Mouse (Mus musculus) urinary bladder, postnatal 4 days (tissue): ENCODE data around the gene Gm1123.
A peak's percentile ranks its signal among the peaks of the same experiment; 100 is the strongest.

Experiments used
- DNase-seq, 2 experiments: peaks; one replicate each; pipeline ENCODE4 v3.0.0; 2021 to 2022; ENCODE audit warnings: low spot score in 2 of 2

Gm1123 gene

DNA sequence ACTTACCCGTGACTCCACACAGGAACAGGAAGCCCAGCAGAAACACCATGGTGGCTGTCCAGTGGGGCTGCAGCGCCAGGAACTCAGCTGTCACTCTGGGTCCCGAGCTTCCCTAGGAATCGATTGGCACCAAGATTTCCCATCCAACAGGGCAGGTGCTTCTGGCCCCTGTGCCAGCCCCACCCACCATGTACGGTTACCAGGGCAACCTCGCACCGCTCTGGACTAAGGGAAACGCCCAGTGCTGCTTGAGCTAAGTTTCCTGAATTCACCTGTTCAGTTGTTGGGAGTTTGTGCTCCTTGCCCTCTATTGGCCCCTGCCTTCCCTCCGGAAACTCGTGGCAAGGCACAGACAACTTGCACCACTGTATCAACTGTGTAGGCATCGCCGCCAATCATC is at the start of gene Gm1123:
Gene Gm1123 (minus strand): TSS at position 141 of the 400 bp plus-strand sequence.
- no peak for DNase-seq

DNA sequence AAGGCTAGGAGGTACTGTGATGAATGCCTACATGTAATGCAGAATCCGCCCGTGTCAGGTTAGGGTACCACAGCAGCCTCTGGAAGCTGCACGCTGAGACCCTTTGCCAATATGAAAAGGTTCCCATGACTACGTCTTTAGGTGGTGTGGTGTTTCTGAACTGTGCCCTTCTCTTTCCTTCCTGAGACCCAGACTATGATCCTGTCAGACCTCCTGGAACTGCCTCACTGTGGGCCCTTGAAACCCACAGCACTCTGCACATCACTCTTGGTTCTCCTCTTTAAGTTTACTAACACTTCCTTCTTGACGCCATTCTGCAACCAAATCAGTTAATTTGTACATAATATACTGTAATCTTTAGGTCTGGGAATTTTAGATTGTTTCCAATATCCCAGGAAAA is 46.2 kb upstream of the Gm1123 start:
- DNase-seq: no peak

DNA sequence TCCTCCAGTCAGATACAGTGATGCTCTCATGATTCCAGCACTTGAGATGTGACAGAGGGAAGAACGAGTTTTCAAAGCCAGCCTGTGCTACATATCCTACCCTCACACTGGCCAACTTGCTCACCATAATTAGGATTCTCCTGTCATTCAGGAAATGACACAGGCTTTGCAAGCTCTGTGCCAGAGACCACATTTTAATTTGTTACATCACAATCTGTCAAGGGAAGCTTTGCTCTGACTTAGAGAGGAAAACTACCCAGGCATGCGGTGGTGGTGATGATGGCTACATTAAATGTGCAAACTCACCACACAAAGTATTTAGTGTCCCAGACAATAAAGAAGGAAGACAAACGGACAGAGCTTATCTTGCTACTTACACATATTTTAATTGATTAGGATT is 45.8 kb upstream of the Gm1123 start:
- DNase-seq: no peak

DNA sequence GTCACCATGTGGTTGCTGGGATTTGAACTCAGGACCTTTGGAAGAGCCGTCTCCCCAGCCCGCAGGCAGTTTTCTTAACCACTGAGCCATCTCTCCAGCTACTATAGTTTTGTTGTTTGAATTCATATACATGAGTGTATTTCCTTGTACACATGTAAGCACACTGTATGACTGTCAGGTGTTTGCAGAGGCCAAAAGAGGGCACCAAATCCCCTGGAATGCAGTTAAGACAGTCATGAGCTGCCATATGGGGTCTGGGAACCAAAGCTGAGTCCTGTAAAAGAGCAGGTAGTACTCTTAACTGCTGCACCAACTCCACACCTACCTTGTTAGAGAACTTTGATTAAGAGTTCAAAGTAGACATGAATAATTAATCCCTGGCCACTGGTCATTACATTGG is 45.1 kb upstream of the Gm1123 start:
- DNase-seq: no peak

DNA sequence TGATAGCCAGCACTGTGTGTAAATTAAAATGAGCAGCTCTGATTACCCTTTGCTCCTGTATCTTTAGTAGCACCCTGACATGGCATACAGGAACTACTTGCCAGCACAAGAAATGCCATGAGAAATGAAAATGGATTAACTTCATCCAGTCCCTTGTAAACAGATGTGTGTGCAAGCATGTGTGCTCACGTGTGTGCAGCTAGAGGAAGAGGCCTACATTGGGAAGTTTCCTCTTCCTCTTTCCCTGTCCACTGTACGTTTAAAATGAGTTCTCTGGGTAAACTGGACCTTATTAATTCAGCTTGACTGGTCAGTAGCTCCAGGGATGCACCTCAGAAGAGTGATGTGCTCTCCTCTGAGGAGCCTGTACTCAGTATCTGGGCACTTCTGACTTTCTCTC is 38.9 kb upstream of the Gm1123 start:
- DNase-seq: no peak

DNA sequence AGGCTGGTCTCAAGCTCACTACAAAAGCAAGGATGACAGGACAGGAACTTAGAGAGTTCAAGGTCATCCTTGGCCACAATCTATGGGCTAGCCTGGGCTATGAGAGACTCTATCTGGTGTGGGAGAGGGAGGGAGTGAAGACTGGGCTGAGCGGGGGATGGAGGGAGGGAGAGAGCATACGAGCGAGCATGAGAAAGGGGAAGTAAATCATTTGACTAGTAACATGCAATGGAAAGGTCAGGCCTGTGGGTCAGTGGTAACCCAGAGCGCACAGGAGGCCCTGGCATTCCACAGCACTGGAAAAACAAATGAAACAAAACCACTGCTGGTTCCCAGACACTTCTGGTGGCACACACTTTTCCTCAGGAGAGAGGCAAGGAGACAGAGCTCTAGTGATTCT is 37.0 kb upstream of the Gm1123 start:
- no peak for DNase-seq

DNA sequence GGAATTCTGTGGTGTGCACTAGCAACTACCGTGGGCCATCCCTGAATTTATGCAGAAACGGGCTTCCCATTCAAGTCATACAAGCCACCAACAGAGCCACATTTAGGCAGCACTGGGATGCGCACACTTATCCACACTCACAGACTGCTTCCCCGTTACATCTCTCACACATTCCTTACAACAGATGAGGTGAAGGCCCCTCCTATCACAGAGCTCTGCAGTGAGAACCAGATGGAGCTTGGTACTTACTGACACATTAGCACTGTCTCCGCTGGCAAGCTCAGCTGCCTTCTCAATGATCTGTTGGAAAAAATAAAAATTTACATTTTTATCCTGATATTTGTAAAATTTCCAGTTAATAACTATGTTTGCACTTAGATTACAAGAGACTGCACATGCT is 29.8 kb upstream of the Gm1123 start:
- DNase-seq: no peak

DNA sequence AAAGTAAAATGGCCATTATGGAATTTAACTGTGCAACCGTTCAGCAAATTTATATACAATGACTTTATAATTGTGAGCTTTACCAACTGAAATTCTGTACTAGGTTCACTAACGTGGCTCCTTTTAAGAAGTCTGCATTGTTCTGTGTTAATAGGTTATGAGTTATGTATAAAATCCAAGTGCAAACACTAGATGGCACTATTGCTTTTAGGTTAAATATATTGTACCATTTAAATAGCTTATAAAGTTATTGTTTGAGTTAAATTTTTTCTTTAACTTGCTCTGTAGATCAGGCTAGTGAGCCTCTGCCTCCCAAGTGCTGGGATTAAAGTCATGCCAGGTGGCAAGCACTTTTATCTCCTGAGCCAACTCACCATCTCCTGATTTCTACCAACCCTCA is 28.7 kb upstream of the Gm1123 start:
- no peak for DNase-seq

DNA sequence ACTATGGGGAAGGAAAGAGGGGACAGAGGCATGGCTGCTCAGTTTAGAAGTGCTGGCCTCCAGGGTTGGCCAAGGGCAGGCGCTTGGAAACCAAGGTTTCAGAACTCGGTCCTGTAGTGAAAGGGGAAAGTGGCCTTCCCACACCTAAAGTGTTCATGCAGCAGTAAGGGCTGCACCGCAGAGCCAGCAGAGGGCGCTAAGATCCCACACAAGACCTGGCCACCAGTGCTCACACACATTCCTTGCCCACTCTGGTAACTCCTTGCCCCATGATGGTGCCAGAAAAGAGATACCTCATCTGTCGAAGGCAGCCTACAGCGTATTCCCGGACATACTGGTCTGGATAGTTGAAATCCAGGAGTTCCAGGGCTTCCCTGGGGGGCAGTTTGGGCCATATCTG is 27.0 kb upstream of the Gm1123 start:
- peak; percentile 47 to 80 for DNase-seq

DNA sequence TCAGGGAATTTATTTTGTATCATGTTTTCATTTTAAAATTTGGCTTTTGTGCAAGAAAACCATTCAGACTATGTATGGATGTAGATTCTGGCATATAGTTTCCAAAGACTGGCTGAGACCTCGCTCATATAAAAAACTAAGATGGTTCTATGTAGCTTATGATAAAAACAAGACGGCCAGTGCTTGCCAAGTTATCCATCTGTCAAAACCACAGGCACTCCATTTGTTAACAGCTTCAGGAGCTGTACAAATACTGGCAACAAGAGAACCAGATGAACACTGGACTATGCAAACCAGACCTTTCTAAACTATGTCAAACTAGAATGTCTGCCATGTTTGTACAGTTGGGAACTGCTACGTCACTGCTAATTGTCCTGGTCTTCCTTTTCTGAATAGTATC is 22.2 kb upstream of the Gm1123 start:
- no peak for DNase-seq

DNA sequence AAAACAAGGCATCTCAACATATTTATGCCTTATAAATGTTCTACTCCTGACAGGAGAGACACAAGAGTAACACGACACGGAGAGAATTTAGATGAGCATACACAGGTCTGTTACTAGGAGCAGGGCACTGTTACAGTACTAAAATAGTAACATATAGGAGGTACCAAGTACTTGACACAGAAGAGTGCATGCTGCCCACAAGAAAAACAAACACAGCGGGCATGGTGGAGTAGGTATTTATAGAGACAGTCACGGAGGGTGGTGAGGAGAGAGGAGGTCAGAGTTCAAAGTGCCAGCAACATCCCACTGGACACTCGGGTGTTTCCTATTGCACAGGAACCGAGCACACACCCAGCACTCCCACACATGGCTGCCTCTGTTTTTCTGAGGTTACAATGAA is 14.2 kb upstream of the Gm1123 start:
- DNase-seq: no peak

DNA sequence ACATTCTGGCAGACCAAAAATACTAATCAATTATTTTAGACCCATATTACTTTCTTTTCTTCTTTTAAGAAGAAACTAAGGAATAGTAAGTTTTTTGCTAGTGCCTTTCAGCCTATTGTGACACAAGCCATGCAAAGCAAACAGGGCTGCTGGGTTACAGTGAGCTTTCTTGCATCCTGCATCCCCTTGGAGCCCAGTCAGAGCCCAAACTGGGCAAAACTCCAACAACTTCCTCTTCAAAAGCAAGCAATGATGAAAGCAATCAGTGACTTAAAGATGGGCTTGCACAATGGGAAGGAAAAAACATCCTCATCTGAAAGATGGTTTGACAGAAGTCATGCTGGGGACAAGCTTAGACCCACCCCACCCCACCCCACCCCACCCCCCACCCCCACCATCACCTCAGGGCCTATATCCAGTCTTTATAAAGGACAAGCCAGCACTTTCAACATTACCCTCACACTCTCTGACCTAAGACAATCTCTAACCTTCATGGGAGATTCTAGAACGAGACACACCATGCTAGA is 13.3 kb upstream of the Gm1123 start:
- DNase-seq: peak in 1 of 2 experiments; percentile 44

DNA sequence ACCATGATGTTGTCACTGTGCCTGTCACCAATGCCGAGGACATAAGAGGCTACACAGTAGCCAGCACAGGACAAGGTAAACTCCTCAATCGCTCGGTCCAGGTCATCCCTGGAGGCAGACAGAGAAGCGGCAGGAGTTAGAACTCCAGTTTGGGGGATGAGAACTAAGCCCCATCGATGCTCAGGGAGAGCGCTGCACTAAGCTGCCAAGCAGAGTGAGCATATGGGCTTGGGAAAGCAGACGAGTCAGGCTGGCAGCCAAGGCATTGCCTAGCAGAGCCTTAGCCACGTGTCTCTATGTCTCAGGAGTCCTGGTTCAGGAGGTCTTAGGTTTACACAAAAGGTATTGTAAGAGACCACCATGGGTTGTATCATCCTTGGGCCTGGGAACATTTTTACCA is 9.2 kb upstream of the Gm1123 start:
- no peak for DNase-seq

DNA sequence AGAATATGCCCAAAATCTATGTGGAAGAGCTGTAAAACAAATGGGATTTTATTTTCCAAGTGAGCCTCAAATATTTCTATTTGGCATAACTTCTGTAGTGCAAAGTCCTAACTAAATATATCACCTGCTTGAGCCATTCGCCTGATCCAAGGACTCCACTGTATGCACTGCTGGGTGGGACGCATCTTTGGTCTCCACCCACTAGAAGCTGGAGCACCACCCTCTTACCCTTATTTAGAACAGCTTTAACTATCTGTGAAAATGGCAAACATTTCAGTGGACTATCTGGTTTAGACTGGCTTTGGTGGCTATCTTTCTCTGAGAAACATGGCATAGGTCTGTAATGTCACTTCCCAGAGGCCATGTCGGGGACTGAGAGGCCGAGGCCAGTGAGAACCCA is 7.1 kb upstream of the Gm1123 start:
- DNase-seq: no peak

DNA sequence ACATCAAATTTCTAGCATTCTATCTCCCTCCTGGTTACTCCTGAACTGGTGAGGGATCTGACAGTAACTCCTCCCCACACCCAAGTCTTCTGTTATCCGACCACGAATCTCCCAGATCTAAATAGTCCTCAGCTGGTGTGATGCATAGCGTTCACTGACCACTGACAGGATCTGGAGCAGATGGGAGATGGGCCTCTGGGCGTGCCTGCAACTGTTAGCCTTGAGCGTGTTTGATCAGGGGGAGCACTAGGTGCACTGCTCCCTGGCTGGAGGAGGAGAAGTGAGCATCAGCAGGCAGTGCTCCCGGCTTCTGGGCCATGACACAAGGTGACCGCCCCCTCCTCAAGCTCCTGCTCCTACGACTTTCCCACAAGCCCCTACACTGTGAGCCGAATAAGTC is 6.5 kb upstream of the Gm1123 start:
- peak in 1 of 2 experiments; percentile 47 for DNase-seq

DNA sequence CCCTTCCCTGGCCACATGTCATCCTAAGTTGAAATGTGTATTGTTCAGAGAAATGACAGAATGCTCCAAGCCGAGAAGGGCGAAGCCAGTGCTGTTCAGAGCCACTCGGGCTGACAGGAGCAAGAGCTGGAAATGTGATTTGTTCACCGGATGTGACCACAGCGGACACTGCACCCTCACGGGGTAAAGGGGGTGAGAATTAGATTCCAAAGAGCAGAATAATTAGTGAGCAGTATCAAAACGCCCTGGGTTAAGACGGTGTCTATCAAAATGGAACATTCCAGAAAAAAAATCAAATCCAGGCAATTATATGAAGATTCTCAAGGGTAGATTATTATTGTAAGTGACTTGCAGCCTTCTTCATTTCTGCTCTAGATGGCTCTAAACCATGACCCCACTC is 1.4 kb downstream of the Gm1123 start:
- DNase-seq: no peak

DNA sequence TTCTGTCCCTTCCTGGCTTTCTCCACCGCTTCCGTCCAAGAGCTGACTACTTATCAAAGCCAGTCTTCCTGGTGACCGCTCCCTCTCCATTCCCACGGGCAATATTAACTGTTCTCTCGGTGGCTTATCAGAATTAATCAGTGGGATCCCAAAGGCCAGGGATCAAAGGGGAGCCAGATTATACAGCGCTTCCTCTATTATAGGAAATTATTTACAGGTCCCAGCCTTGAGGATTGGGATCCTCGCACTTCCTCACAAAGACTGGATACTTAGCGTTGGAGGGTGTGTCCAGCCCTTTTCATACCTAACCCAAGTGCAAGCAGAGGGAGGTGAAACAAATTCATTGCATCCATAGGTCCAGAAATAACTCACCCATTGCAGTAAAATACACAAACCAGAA is 3.5 kb downstream of the Gm1123 start:
- no peak for DNase-seq

DNA sequence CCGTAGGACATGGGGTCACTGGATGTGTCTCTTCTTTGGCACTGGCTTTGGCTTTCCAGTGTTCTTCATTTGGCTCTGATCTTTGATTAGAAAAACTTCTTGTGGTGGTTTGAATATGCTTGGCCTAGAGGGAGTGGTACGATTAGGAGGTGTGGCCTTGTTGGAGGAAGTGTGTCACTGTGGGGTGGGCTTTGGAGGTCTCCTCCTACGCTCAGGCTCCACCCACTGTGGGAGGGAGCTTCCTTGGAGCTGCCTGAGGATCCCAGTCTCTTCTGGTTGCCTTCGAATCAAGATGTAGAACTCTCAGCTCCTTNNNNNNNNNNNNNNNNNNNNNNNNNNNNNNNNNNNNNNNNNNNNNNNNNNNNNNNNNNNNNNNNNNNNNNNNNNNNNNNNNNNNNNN is 13.8 kb downstream of the Gm1123 start:
- DNase-seq: no peak

DNA sequence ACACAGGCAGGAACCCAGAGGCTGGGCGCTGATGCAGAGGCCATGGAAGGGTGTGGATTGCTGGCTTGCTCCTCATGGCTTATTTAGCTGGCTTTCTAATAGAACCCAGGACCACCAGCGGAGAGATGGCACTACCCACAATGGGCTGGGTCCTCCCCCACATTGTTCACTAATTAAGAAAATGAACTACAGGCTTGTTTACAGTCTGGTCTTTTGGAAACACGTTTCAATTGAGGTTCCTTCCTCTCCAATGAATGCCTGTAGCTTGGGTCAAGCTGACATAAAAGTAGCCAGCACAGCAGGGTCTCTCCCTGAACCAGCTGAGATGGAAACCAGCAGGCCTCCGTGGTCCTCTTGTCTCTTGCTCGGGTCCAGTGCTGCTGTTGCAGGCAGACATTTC is 14.3 kb downstream of the Gm1123 start:
- no peak for DNase-seq

DNA sequence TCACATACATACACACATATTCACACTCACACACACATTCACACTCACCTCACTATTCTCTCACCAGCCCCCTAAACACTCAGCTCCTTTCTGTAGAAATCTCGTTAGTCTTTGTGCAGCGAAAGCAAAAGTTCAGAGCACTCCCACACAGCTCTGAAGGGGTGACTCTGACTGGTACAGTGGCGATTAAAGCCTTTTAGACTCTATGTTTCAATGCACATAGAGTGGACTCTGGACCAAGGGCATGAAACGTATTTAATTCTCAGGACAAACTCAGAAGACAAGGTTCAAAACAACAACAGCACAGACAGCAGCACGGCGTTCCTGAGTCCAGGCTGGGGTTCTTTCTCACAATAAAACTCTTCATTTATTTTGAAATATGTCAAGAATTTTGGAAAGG is 17.8 kb downstream of the Gm1123 start:
- DNase-seq: no peak

DNA sequence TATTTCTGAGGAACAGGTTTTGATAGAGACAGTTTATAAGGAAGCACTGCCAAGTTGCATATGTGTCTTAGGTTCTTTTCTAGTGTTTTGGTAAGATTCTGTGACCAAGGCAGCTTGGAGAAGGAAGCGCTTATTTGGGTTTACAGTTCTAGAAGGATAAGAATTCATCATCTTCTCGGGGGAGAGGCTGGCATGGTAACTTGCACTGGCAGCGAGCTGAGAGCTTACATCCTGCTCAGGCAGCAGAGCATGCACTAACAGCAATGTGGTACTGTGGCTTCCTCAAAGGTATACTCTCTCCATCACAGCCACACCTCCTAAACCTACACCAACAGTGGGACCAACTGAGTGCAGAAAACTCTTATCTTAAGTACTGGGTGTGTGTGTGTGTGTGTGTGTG is 18.8 kb downstream of the Gm1123 start:
- no peak for DNase-seq

DNA sequence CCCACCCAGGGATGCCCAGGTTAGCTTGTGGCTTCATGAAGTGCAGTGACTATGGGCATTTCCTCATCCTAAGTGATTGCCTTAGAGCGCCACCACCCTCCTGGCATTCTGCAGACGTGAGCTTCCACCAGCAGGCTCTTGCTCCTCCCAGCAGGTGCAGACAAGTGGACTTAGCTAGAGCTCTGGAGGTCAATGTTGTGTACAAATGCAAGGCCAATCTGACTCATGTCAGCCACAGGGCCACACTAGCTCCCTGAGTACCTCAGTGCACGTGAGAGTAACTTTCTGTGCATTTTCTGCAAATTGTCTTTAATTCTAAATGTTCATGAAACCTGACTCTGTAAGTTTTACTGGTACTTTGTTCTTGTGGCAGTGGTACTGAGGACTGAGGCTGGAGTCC is 19.2 kb downstream of the Gm1123 start:
- DNase-seq: no peak

DNA sequence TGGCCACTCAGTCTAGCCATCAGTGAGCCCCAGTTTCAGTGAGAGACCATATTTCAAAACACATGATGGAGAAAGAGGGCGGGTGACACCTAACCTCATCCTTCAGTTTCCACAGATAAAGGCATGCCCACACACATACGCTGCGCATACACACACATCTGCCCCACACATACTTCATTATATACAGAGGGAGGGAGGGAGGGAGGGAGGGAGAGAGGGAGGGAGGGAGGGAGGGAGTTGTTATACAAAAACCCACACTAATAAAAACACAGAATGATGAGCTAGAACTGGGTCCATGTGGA is 25.7 kb downstream of the Gm1123 start:
- no peak for DNase-seq

DNA sequence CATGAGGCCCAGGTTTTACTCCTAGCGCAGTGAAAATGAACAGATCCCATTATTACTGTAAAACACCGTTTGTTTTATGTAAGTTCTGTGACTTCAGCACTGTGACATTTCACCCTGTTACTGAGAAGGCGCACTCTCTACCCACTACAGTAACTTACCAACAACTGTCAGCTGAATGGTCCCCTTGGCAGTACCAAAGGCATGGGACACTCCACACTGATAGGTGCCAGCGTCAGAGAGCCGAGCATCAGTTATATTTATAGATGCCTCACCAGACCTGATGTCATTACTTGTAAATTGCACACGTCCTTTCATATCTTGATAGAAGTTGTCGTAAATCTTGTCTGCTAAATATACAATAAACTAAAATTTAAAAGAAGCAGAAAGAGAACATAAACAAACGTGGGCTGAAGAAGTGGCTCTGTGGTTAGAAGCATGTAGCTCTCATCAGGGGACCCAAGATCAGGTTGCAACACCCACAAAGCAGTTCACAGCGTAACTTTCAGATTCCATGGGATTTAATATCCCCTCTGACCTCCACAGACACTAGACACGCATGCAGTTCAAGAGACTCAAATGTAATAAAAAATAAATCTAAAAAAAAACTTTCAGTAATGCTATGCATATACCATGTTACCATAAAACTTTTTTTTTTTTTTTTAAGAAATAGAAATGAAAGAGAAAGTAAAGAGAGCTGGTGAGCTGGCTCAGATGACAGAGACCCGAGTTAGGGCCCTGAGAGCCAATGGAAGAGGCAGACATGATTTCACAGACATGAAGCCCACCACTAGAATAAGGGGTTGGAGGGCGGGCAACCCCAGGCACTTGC is 26.2 kb downstream of the Gm1123 start:
- no peak for DNase-seq
